Mouse (Mus musculus) CH12.LX (cell line): ENCODE results near the gene Ppil2. TPM values are rescaled to one million over a fixed set of nuclear protein-coding genes. Genes with fewer than 3 reads are reported as not detected.

Source experiments
- DNase-seq: peaks from one replicate; pipeline ENCODE4 v3.0.0-alpha.2; 2013; ENCODE audit errors: extremely low read depth
- H3K27ac ChIP-seq: 2 replicates; pipeline ENCODE4 v1.5.1; 2012; ENCODE audit warnings: low read depth, mild to moderate bottlenecking, control low read depth, moderate library complexity; ENCODE audit not compliant: insufficient read depth
- H3K27me3 ChIP-seq: replicated peaks from 2 replicates; pipeline ENCODE3; 2012; ENCODE audit warnings: inconsistent platforms
- H3K36me3 ChIP-seq, 2 experiments: replicated peaks in 1 of 2; 2 replicates each; pipeline versions ENCODE3 to v1.6.1; 2012; ENCODE audit warnings: inconsistent platforms in 1 of 2, low read length in 1 of 2, mild to moderate bottlenecking in 1 of 2, mixed read lengths in 1 of 2, moderate library complexity in 1 of 2; ENCODE audit not compliant: control insufficient read depth in 1 of 2, insufficient read depth in 1 of 2
- H3K4me1 ChIP-seq, 2 experiments: 2 replicates each; pipeline ENCODE4 v1.6.1; 2012; ENCODE audit warnings: inconsistent platforms in 1 of 2, moderate library complexity in 1 of 2; ENCODE audit not compliant: insufficient read depth in 2 of 2, control insufficient read depth in 1 of 2
- H3K4me2 ChIP-seq: 2 replicates; pipeline ENCODE4 v1.6.1; 2012; ENCODE audit warnings: low read depth, mild to moderate bottlenecking, control low read depth; ENCODE audit not compliant: poor library complexity, insufficient read depth, severe bottlenecking
- H3K4me3 ChIP-seq, 3 experiments: fragments of 150-350 bp in 1 of 3; sonication (generic) in 1 of 3; replicated peaks in 1 of 3; 2 replicates each; pipeline versions ENCODE3 to v1.5.1; 2011 to 2012; ENCODE audit warnings: low read depth in 2 of 3, low read length in 2 of 3, mild to moderate bottlenecking in 2 of 3, moderate library complexity in 2 of 3, control low read depth in 1 of 3, improper control_type of control experiment in 1 of 3, inconsistent platforms in 1 of 3, mixed read lengths in 1 of 3; ENCODE audit not compliant: poor library complexity in 1 of 3
- H3K79me2 ChIP-seq: replicated peaks from 2 replicates; pipeline ENCODE4 v1.6.1; 2012; ENCODE audit warnings: mild to moderate bottlenecking, moderate library complexity; ENCODE audit not compliant: control insufficient read depth, poor library complexity, insufficient read depth, severe bottlenecking; ENCODE audit errors: extremely low read depth
- H3K9ac ChIP-seq: 2 replicates; pipeline ENCODE4 v1.6.1; 2012; ENCODE audit warnings: low read depth, mild to moderate bottlenecking, control low read depth, moderate library complexity; ENCODE audit not compliant: insufficient read depth
- H3K9me3 ChIP-seq: replicated peaks from 2 replicates; pipeline ENCODE3; 2012; ENCODE audit warnings: low read length, inconsistent platforms, mixed read lengths
- BHLHE40 ChIP-seq: IDR thresholded peaks from 2 replicates; pipeline ENCODE4 v1.6.1; 2011; ENCODE audit warnings: mild to moderate bottlenecking, low read depth, low read length, improper control_type of control experiment
- CHD1 ChIP-seq: IDR thresholded peaks from 2 replicates; pipeline ENCODE4 v1.6.1; 2012; ENCODE audit warnings: low read depth, low read length, improper control_type of control experiment, inconsistent platforms
- CTCF ChIP-seq, 2 experiments: IDR thresholded peaks in 1 of 2; conservative IDR thresholded peaks in 1 of 2; 2 replicates each; pipeline ENCODE4 v1.5.1; 2011 to 2012; ENCODE audit warnings: low read depth in 2 of 2, low read length in 2 of 2, improper control_type of control experiment in 1 of 2, inconsistent platforms in 1 of 2, mild to moderate bottlenecking in 1 of 2, moderate library complexity in 1 of 2
- ELF1 ChIP-seq: IDR thresholded peaks from 2 replicates; pipeline ENCODE4 v1.6.1; 2014; ENCODE audit warnings: low read depth, mild to moderate bottlenecking, inconsistent platforms, low read length, improper control_type of control experiment
- EP300 ChIP-seq: IDR thresholded peaks from 2 replicates; pipeline ENCODE4 v1.6.1; 2011; ENCODE audit warnings: low read length, improper control_type of control experiment
- ETS1 ChIP-seq: conservative IDR thresholded peaks from 2 replicates; pipeline ENCODE4 v1.6.1; 2012; ENCODE audit warnings: low read depth, mild to moderate bottlenecking, inconsistent platforms, low read length, improper control_type of control experiment, moderate library complexity
- GABPA ChIP-seq: IDR thresholded peaks from 2 replicates; pipeline ENCODE4 v1.6.1; 2012; ENCODE audit warnings: low read depth, low read length, improper control_type of control experiment, inconsistent platforms; ENCODE audit not compliant: insufficient replicate concordance
- KAT2A ChIP-seq: IDR thresholded peaks from 2 replicates; pipeline ENCODE4 v1.6.1; 2012; ENCODE audit warnings: low read length, improper control_type of control experiment, inconsistent platforms; ENCODE audit not compliant: insufficient replicate concordance
- MAFK ChIP-seq: IDR thresholded peaks from 2 replicates; pipeline ENCODE4 v1.6.1; 2011; ENCODE audit warnings: low read length, improper control_type of control experiment; ENCODE audit not compliant: insufficient replicate concordance
- MEF2A ChIP-seq: IDR thresholded peaks from 2 replicates; pipeline ENCODE4 v1.6.1; 2014; ENCODE audit warnings: low read depth, mild to moderate bottlenecking, inconsistent platforms, low read length, improper control_type of control experiment, borderline replicate concordance
- NELFE ChIP-seq: IDR thresholded peaks from 2 replicates; pipeline ENCODE4 v1.6.1; 2011; ENCODE audit warnings: low read depth, low read length, improper control_type of control experiment
- NRF1 ChIP-seq: IDR thresholded peaks from 2 replicates; pipeline ENCODE4 v1.6.1; 2014; ENCODE audit warnings: low read depth, mild to moderate bottlenecking, inconsistent platforms, low read length, improper control_type of control experiment, moderate library complexity
- RAD21 ChIP-seq: IDR thresholded peaks from 2 replicates; pipeline ENCODE4 v1.6.1; 2011; ENCODE audit warnings: low read depth, mild to moderate bottlenecking, low read length, improper control_type of control experiment, moderate library complexity
- SIN3A ChIP-seq: IDR thresholded peaks from 2 replicates; pipeline ENCODE4 v1.6.1; 2012; ENCODE audit warnings: low read length, improper control_type of control experiment, inconsistent platforms
- TBP ChIP-seq: conservative IDR thresholded peaks from 2 replicates; pipeline ENCODE4 v1.6.1; 2011; ENCODE audit warnings: low read depth, low read length, improper control_type of control experiment
- UBTF ChIP-seq: IDR thresholded peaks from 2 replicates; pipeline ENCODE4 v1.6.1; 2012; ENCODE audit warnings: low read depth, mild to moderate bottlenecking, inconsistent platforms, low read length, improper control_type of control experiment, moderate library complexity
- ZKSCAN1 ChIP-seq: IDR thresholded peaks from 2 replicates; pipeline ENCODE4 v1.6.1; 2012; ENCODE audit warnings: low read depth, inconsistent platforms, low read length, improper control_type of control experiment, borderline replicate concordance
- dilution Hi-C: fragments of 300-500 bp; cut with MboI; formaldehyde crosslinking; loops from 2 replicates; pipeline ENCODE4 v1.14.3; 2020; ENCODE audit warnings: low sequenced_read_pairs; ENCODE audit not compliant: extremely low pct_unique_long_range_greater_than_20kb, extremely low pct_ligation_motif_present
- in situ Hi-C: fragments of 300-500 bp; cut with MboI; formaldehyde crosslinking; loops from 3 replicates; pipeline ENCODE4 v1.14.3; 2019; ENCODE audit warnings: low sequenced_read_pairs, low pct_ligation_motif_present, low pct_unique_long_range_greater_than_20kb, mixed read lengths
- polyA plus RNA-seq: library from polyadenylated mRNA; unstranded; fragments of >175 nt; gene quantifications from 2 replicates; pipeline ENCODE4 v1.2.1, GENCODE M21; 2012; ENCODE audit warnings: low read depth; ENCODE audit not compliant: insufficient read length
- total RNA-seq, 2 experiments: library from RNA; depleted of rRNA; stranded (reverse); fragments of 300-350 nt in 1 of 2; fragments of >200 nt in 1 of 2; gene quantifications; 2 replicates each; pipeline ENCODE4 v1.2.3; 2012 to 2014

Ppil2 gene
- total and polyA plus RNA-seq, 3 experiments = 82.9 to 102 (median 90.1) TPM

DNA sequence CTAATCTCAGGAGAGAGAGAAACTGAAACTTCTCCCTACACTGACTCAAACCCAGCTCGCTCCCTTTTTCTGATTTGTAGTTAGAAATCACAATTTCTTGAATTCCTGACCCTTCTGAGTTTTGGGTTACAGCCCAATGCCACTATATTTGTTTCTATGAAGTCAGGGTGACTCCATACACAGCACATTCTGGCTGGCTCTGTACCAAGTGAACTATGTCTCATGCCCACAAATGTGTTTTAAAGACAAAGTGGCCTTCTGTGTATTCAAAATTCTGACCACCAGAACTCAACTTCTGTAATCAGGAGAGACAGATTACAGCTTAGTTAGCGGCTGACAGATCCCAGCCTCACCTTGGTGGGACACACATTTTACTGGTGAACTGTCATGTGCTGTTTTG, 43.3 kb upstream of the Ppil2 start:
- Histone ChIP-seq H3K9ac (no peak overlapping the region), H3K79me2 (peaks cover 16% of the 10 kb centered on the region), H3K4me2 (no peak overlapping the region), H3K36me3 (peaks cover 74 to 91% of the 10 kb centered on the region in 2 experiments), H3K27me3 (no peaks in the 10 kb centered on the region), H3K9me3 (no peaks in the 10 kb centered on the region), H3K4me1 (peaks cover 0 to 8% of the 10 kb centered on the region in 2 experiments; a peak in 2 of 4 replicates), H3K4me3 (no peak overlapping the region), H3K27ac (no peak overlapping the region)
- dilution Hi-C loops = no loop called here
- TF ChIP-seq ELF1 (no peak), SIN3A (no peak), NELFE (no peak), UBTF (no peak), EP300 (no peak), MAFK (no peak), NRF1 (no peak), MEF2A (no peak), BHLHE40 (no peak)
- DNase-seq = no peak
- in situ Hi-C loops = no loop called here

DNA sequence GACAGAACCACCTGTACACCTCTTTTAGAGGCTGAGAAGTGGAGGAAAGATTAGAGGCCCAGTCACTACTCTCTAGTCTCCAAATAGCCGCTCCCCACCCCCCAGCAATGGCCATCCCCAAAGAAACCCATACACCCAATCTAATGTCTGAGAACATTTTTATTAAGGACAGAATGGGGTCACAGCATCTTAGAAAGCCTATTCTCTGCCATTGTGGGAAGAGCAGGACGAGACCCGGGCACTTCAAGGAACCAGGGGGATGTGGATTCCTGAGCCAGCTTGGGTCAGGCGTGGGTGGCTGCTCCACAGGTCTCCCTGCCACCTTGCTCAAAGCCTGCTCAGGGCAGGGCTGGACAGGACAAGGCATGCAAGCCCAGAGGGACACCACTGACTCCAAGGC, 40.8 kb upstream of the Ppil2 start:
- H3K36me3 ChIP-seq = peaks cover 54 to 68% of the 10 kb centered on the region in 2 experiments
- in situ Hi-C loops (no loop called here), dilution Hi-C loops (no loop called here)
- H3K79me2 ChIP-seq = peaks cover 10% of the 10 kb centered on the region
- H3K27me3 ChIP-seq = no peaks in the 10 kb centered on the region
- H3K4me1 ChIP-seq = peaks cover 7 to 20% of the 10 kb centered on the region in 2 experiments
- H3K9me3 ChIP-seq = no peaks in the 10 kb centered on the region
- no peak for TF ChIP-seq SIN3A
- no peak for TF ChIP-seq KAT2A
- no peak for TF ChIP-seq MAFK
- TF ChIP-seq RAD21 = no peak
- no peak for TF ChIP-seq CTCF (conservative IDR thresholded peaks at IDR 0.05 in 1 of 2, IDR thresholded peaks at IDR 0.05 in 1 of 2; ENCODE audit: low read depth in 2 of 2, low read length in 2 of 2)
- TF ChIP-seq TBP = no peak
- TF ChIP-seq ZKSCAN1 = no peak
- no peak for TF ChIP-seq MEF2A
- no peak for TF ChIP-seq ETS1
- no peak for TF ChIP-seq GABPA
- TF ChIP-seq CHD1 = no peak
- no peak overlapping the region for H3K4me2 ChIP-seq
- no peak overlapping the region for H3K4me3 ChIP-seq
- no peak for DNase-seq
- no peak overlapping the region for H3K27ac ChIP-seq
- no peak overlapping the region for H3K9ac ChIP-seq
